Mouse (Mus musculus) liver, embryonic 15.5 days (tissue): ENCODE measurements around the gene Stab1. TPM values are rescaled to one million over a fixed set of nuclear protein-coding genes. Genes with fewer than 3 reads are reported as not detected.

Experiments
- ATAC-seq: fragments of 200-750 bp; cut with Nextera tagmentation; 2 replicates; pipeline ENCODE4 v1.8.0; 2017; ENCODE audit warnings: moderate number of reproducible peaks, mild to moderate bottlenecking, moderate library complexity; ENCODE audit not compliant: insufficient read depth
- H3K27ac ChIP-seq: fragments of 300-500 bp; sonication (generic); replicated peaks from 2 replicates; pipeline ENCODE4 v1.5.1; 2015; ENCODE audit warnings: mild to moderate bottlenecking, inconsistent platforms
- H3K27me3 ChIP-seq: fragments of 300-500 bp; sonication (generic); 2 replicates; pipeline ENCODE4 v1.6.1; 2015; ENCODE audit warnings: mild to moderate bottlenecking, inconsistent platforms
- H3K36me3 ChIP-seq: fragments of 300-500 bp; sonication (generic); replicated peaks from 2 replicates; pipeline ENCODE4 v1.6.1; 2015; ENCODE audit warnings: moderate library complexity, mild to moderate bottlenecking, inconsistent platforms
- H3K4me1 ChIP-seq: fragments of 300-500 bp; sonication (generic); replicated peaks from 2 replicates; pipeline ENCODE4 v1.6.1; 2015; ENCODE audit warnings: inconsistent platforms
- H3K4me2 ChIP-seq: fragments of 300-500 bp; sonication (generic); 2 replicates; pipeline ENCODE4 v1.6.1; 2015; ENCODE audit warnings: moderate library complexity, mild to moderate bottlenecking, inconsistent platforms
- H3K4me3 ChIP-seq: fragments of 300-500 bp; sonication (generic); replicated peaks from 2 replicates; pipeline ENCODE4 v1.5.1; 2015; ENCODE audit warnings: mild to moderate bottlenecking, inconsistent platforms
- H3K9ac ChIP-seq: fragments of 300-500 bp; sonication (generic); 2 replicates; pipeline ENCODE4 v1.6.1; 2015; ENCODE audit warnings: moderate library complexity, mild to moderate bottlenecking, inconsistent platforms
- H3K9me3 ChIP-seq: fragments of 300-500 bp; sonication (generic); replicated peaks from 2 replicates; pipeline ENCODE4 v1.6.1; 2016; ENCODE audit warnings: inconsistent platforms
- WGBS: fragments of 180-500 bp; shearing (Covaris S2); methylation state at CpG from one replicate; pipeline ENCODE4 v1.1.7; 2015; ENCODE audit warnings: mixed read lengths; ENCODE audit not compliant: insufficient replicate concordance; 5-methylcytosine and 5-hydroxymethylcytosine counted together
- polyA plus RNA-seq: library from polyadenylated mRNA; unstranded; fragments of >200 nt; fragmentation: Nextera tagmentation; extraction: Ambion mirVana; gene quantifications from 2 replicates; pipeline ENCODE4 v1.2.1, GENCODE M21; 2015

Stab1 gene
- polyA plus RNA-seq, 1 experiment from 2014 or later, result 22.0 TPM

GRCm38 (mm10) chr14:31112187-31112586 lies 56.3 kb downstream of the Stab1 start:
- H3K4me1 ChIP-seq, result peaks cover 36% of the 10 kb centered on the region
- H3K27ac ChIP-seq, result no peak overlapping the region
- WGBS, result 78% methylated on average over 5 of the region's 5 CpGs
- no peaks in the 10 kb centered on the region for H3K27me3 ChIP-seq
- no peak overlapping the region for H3K4me3 ChIP-seq
- H3K9ac ChIP-seq, result no peak overlapping the region
- H3K9me3 ChIP-seq, result no peaks in the 10 kb centered on the region
- no peak overlapping the region for H3K4me2 ChIP-seq
- ATAC-seq, result no peak
- peaks cover 88% of the 10 kb centered on the region for H3K36me3 ChIP-seq

- 0 out of 2 replicates have a peak overlapping the region, but pooled peaks have one; percentile 15 for H3K9ac ChIP-seq
- H3K4me1 ChIP-seq, result peaks cover 36% of the 10 kb centered on the region
- WGBS, result 14% methylated on average over 3 of the region's 3 CpGs
- ATAC-seq, result peak; percentile 83
- no peaks in the 10 kb centered on the region for H3K9me3 ChIP-seq
- H3K4me2 ChIP-seq, result no peak overlapping the region
- H3K4me3 ChIP-seq, result no peak overlapping the region
- no peaks in the 10 kb centered on the region for H3K27me3 ChIP-seq
- peaks cover 90% of the 10 kb centered on the region for H3K36me3 ChIP-seq
- H3K27ac ChIP-seq, result peak overlapping the region; percentile 64
These were observed 57.8 kb downstream of the Stab1 start for GRCm38 (mm10) chr14:31110613-31111012.

GRCm38 (mm10) chr14:31105156-31105555 lies 63.3 kb downstream of the Stab1 start:
- H3K9ac ChIP-seq, result no peak overlapping the region
- no peaks in the 10 kb centered on the region for H3K9me3 ChIP-seq
- no peak overlapping the region for H3K4me3 ChIP-seq
- WGBS, result 87% methylated on average over 2 of the region's 2 CpGs
- H3K27me3 ChIP-seq, result no peaks in the 10 kb centered on the region
- H3K36me3 ChIP-seq, result peaks cover 73% of the 10 kb centered on the region
- no peak for ATAC-seq
- peaks cover 7% of the 10 kb centered on the region for H3K4me1 ChIP-seq
- no peak overlapping the region for H3K4me2 ChIP-seq
- no peak overlapping the region for H3K27ac ChIP-seq

- H3K36me3 ChIP-seq, result peaks cover 87% of the 10 kb centered on the region
- no peak overlapping the region for H3K4me2 ChIP-seq
- H3K9ac ChIP-seq, result no peak overlapping the region
- WGBS, result 73% methylated on average over 1 of the region's 1 CpGs
- H3K4me3 ChIP-seq, result no peak overlapping the region
- H3K27ac ChIP-seq, result no peak overlapping the region
- no peaks in the 10 kb centered on the region for H3K9me3 ChIP-seq
- no peaks in the 10 kb centered on the region for H3K27me3 ChIP-seq
- H3K4me1 ChIP-seq, result peaks cover 13% of the 10 kb centered on the region
- ATAC-seq, result no peak
These were observed 78.5 kb downstream of the Stab1 start for GRCm38 (mm10) chr14:31089918-31090317.

Other genes starting within 250 kb of the Stab1 start
- 434 and 589 TPM in 2 replicates for gene Itih3, start 244.9 kb downstream of the Stab1 start, polyA plus RNA-seq
- gene Itih1, start 225.4 kb downstream of the Stab1 start, polyA plus RNA-seq, result 53.8 and 71.1 TPM in 2 replicates
- gene Nek4, start 217.3 kb downstream of the Stab1 start, polyA plus RNA-seq, result 3.5 and 4.1 TPM in 2 replicates
- 15.1 and 17.1 TPM in 2 replicates for gene Glt8d1, start 167.2 kb downstream of the Stab1 start, polyA plus RNA-seq
- gene Spcs1, start 167.0 kb downstream of the Stab1 start, polyA plus RNA-seq, result 230 and 264 TPM in 2 replicates
- 53.3 and 55.6 TPM in 2 replicates for gene Pbrm1, start 149.5 kb downstream of the Stab1 start, polyA plus RNA-seq
- gene Gnl3, start 149.5 kb downstream of the Stab1 start, polyA plus RNA-seq, result 63.6 and 63.9 TPM in 2 replicates
- gene Smim4, start 39.7 kb downstream of the Stab1 start, polyA plus RNA-seq, result 49.9 and 60.7 TPM in 2 replicates
- 167 and 213 TPM in 2 replicates for gene Nt5dc2, start 37.6 kb downstream of the Stab1 start, polyA plus RNA-seq
- gene Tnnc1, start 39.7 kb upstream of the Stab1 start, polyA plus RNA-seq, result 66.4 and 66.7 TPM in 2 replicates
- gene Nisch, start 48.3 kb upstream of the Stab1 start, polyA plus RNA-seq, result 92.3 and 115 TPM in 2 replicates
- 0.03 and 0.08 TPM in 2 replicates for gene Sema3g, start 49.2 kb upstream of the Stab1 start, polyA plus RNA-seq
- gene Phf7, start 82.7 kb upstream of the Stab1 start, polyA plus RNA-seq, result 5.6 and 6.3 TPM in 2 replicates
- gene Bap1, start 82.8 kb upstream of the Stab1 start, polyA plus RNA-seq, result 35.8 and 37.6 TPM in 2 replicates
- 0.09 and 0.14 TPM in 2 replicates for gene Dnah1, start 155.3 kb upstream of the Stab1 start, polyA plus RNA-seq
- gene Capn7, start 168.0 kb upstream of the Stab1 start, polyA plus RNA-seq, result 16.4 and 16.8 TPM in 2 replicates